Mouse (Mus musculus): ENCODE measurements at regions not wholly inside any gene's neighbourhood (a gene's known extent, or its start where the extent isn't known, plus 50 kb on each side); places are given as distances from the start of the nearest gene placed in this dataset.
A peak's percentile ranks its signal among the peaks of the same experiment; 100 is the strongest.

DNA sequence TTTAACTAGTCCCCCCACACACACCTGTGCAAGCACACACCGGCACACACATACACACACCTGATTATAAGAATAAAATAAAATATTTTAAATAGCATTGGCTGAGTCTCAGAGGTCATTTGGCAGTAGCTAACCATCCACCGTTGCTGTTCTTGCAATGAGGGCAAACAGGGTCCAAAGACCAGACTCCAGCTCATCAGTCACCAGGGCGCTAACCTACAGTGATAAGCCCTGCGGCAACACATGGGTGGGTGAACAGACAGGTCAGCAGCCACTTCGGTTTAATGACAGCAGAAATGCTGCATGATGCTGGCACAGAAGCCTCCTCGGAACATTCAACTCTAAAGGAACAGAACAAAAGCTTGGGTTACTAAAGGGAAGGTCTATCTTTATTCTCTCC, 54.9 kb downstream of the Tas2r134 start:
- Histone ChIP-seq H3K4me1 (ENCODE audit: control insufficient read depth, insufficient read depth, low read length) (0 out of 2 replicates have a peak, but pooled peaks cover 5% of the 10 kb centered on the region), H3K36me3 (ENCODE audit: control insufficient read depth, insufficient read depth, low read length) (no peaks in the 10 kb centered on the region), H3K9me3 (ENCODE audit: control insufficient read depth, low read length) (no peaks in the 10 kb centered on the region), H3K4me2 (ENCODE audit: low read length) (no peak overlapping the region), H3K27me3 (ENCODE audit: control insufficient read depth, insufficient read depth, low read length) (no peaks in the 10 kb centered on the region), H3K27ac (replicated peaks; ENCODE audit: low read depth, low read length) (no peak overlapping the region), H3K4me3 (replicated peaks; ENCODE audit: low read depth, low read length) (no peak overlapping the region), H3K9ac (replicated peaks; ENCODE audit: low read length) (no peak overlapping the region)
- ATAC-seq (ENCODE audit: low FRiP score, low TSS enrichment) (no peak), DNase-seq (no peak)
- WGBS: 86% methylated on average over 6 of the region's 6 CpGs

DNA sequence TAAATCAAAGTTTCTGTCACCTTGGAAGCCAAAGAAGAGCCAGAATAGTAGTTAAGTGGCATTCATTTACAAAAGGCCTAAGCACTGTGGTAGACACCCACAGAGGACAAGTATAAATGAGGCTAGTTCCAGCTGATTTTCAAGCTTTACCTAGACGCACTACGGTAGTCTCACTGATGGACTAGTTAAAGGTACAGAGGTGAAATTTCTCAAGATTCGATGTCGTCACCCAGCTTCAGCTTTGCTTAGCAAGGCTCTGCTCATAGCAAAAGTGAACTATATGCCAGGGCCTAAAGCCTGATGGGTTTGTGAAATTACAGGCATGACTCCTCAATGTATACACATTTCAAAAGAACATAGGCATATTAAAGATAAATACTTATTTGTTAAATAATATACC, 55.4 kb downstream of the Tas2r134 start:
- 0 out of 2 replicates have a peak, but pooled peaks cover 5% of the 10 kb centered on the region for H3K4me1 ChIP-seq (ENCODE audit: control insufficient read depth, insufficient read depth, low read length)
- DNase-seq (no peak), ATAC-seq (ENCODE audit: low FRiP score, low TSS enrichment) (no peak)
- H3K27ac ChIP-seq (replicated peaks; ENCODE audit: low read depth, low read length): no peak overlapping the region
- H3K9ac ChIP-seq (replicated peaks; ENCODE audit: low read length): no peak overlapping the region
- no peak overlapping the region for H3K4me2 ChIP-seq (ENCODE audit: low read length)
- no peaks in the 10 kb centered on the region for H3K27me3 ChIP-seq (ENCODE audit: control insufficient read depth, insufficient read depth, low read length)
- H3K4me3 ChIP-seq (replicated peaks; ENCODE audit: low read depth, low read length): no peak overlapping the region
- no peaks in the 10 kb centered on the region for H3K36me3 ChIP-seq (ENCODE audit: control insufficient read depth, insufficient read depth, low read length)
- WGBS: 85% methylated on average over 4 of the region's 4 CpGs
- no peaks in the 10 kb centered on the region for H3K9me3 ChIP-seq (ENCODE audit: control insufficient read depth, low read length)

DNA sequence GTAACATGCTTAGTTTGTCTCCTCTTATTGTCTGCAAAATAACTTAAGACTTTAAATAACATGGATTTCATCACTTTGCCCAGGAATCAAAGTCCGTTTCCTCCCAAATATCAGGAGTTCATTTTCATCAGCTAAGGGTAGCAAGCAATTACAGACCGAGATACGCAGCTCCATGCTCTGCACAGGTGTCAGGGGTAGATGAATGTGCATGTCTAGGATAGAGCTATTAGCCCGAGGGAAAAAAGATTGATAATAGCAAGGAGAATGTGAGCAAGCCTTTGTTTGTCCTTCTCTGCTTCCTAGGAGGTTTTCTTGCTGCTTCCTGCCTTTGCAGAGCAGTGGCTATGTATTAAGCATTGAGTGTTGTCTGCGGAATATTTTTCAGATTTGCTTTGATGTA, 77.8 kb downstream of the Tas2r134 start:
- H3K4me3 ChIP-seq (replicated peaks; ENCODE audit: low read depth, low read length): no peak overlapping the region
- H3K9ac ChIP-seq (replicated peaks; ENCODE audit: low read length): no peak overlapping the region
- H3K27ac ChIP-seq (replicated peaks; ENCODE audit: low read depth, low read length): no peak overlapping the region
- no peaks in the 10 kb centered on the region for H3K27me3 ChIP-seq (ENCODE audit: control insufficient read depth, insufficient read depth, low read length)
- 62% methylated on average over 5 of the region's 5 CpGs for WGBS
- no peaks in the 10 kb centered on the region for H3K4me1 ChIP-seq (ENCODE audit: control insufficient read depth, insufficient read depth, low read length)
- H3K4me2 ChIP-seq (ENCODE audit: low read length): no peak overlapping the region
- no peaks in the 10 kb centered on the region for H3K36me3 ChIP-seq (ENCODE audit: control insufficient read depth, insufficient read depth, low read length)
- DNase-seq (peak; percentile 43), ATAC-seq (ENCODE audit: low FRiP score, low TSS enrichment) (no peak)
- no peaks in the 10 kb centered on the region for H3K9me3 ChIP-seq (ENCODE audit: control insufficient read depth, low read length)

DNA sequence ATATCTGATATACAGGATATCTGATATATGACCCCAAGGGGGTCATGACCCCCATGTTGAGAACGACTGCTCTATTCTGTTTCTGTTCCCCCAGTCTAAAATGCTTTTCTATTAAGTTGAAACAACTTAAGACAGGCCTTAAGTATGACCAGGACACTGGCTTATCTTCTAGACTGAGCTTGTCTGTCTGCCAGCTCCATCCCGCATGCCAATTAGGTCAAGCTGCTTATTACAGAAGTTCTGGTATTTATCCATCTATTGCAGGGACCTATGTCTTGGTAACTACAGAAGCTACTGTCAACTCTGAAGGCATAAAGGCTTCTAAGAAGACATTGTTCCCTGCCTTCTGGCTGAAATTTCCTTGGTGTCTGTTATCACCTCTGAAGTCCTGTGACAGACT, 81.4 kb downstream of the Tas2r134 start:
- no peaks in the 10 kb centered on the region for H3K27me3 ChIP-seq (ENCODE audit: control insufficient read depth, insufficient read depth, low read length)
- DNase-seq (no peak), ATAC-seq (ENCODE audit: low FRiP score, low TSS enrichment) (no peak)
- no peak overlapping the region for H3K4me3 ChIP-seq (replicated peaks; ENCODE audit: low read depth, low read length)
- WGBS: 80% methylated on average over 2 of the region's 2 CpGs
- no peak overlapping the region for H3K9ac ChIP-seq (replicated peaks; ENCODE audit: low read length)
- H3K4me2 ChIP-seq (ENCODE audit: low read length): no peak overlapping the region
- no peaks in the 10 kb centered on the region for H3K36me3 ChIP-seq (ENCODE audit: control insufficient read depth, insufficient read depth, low read length)
- H3K27ac ChIP-seq (replicated peaks; ENCODE audit: low read depth, low read length): no peak overlapping the region
- H3K9me3 ChIP-seq (ENCODE audit: control insufficient read depth, low read length): no peaks in the 10 kb centered on the region
- H3K4me1 ChIP-seq (ENCODE audit: control insufficient read depth, insufficient read depth, low read length): no peaks in the 10 kb centered on the region

DNA sequence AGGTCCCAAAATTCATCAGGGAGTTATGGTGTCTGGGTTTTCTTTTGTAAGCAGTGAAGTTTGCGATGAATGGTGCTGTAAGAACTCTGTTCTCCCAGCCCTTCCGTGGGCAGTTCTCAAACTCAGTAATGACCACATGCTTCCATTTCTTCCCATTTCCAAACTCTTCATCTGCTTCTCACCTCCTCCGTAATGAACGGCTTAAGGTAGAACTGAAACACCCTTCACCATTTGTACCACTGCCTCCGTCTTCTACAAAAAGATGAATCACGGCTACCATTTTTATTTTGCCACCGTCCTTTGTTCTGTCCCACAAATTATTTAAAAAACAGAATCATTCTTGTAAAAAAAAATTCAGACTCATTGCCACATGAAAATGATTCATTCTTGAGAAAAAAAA, 85.3 kb downstream of the Tas2r134 start:
- DNase-seq: no peak
- H3K4me1 ChIP-seq (ENCODE audit: control insufficient read depth, insufficient read depth, low read length): no peaks in the 10 kb centered on the region
- no peaks in the 10 kb centered on the region for H3K9me3 ChIP-seq (ENCODE audit: control insufficient read depth, low read length)
- H3K9ac ChIP-seq (replicated peaks; ENCODE audit: low read length): no peak overlapping the region
- H3K4me2 ChIP-seq (ENCODE audit: low read length): no peak overlapping the region
- no peak for ATAC-seq (ENCODE audit: low FRiP score, low TSS enrichment)
- H3K27ac ChIP-seq (replicated peaks; ENCODE audit: low read depth, low read length): no peak overlapping the region
- WGBS: 98% methylated on average over 7 of the region's 7 CpGs
- no peak overlapping the region for H3K4me3 ChIP-seq (replicated peaks; ENCODE audit: low read depth, low read length)
- H3K36me3 ChIP-seq (ENCODE audit: control insufficient read depth, insufficient read depth, low read length): no peaks in the 10 kb centered on the region
- no peaks in the 10 kb centered on the region for H3K27me3 ChIP-seq (ENCODE audit: control insufficient read depth, insufficient read depth, low read length)

DNA sequence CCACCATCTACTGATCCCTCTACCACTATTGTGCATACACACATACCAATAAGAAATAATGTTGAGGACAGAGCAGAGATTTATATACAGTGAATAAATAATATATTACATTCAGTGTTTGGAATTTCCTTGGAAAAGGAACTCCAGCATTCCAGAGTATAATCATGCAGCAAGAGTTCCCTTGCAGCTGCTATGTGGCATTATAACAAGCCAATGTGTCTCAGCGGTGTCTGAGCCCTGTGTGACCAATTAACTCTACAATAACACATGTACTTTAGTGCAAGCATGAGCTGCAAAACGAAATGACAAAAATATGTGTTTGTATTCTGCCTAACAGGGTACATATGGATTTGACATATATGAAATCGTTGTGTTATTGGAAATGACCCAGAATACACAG, 103.5 kb downstream of the Tas2r134 start:
- peaks cover 17% of the 10 kb centered on the region; the same call in 1 of the 2 replicates for H3K4me1 ChIP-seq (ENCODE audit: control insufficient read depth, insufficient read depth, low read length)
- H3K9ac ChIP-seq (replicated peaks; ENCODE audit: low read length): no peak overlapping the region
- no peaks in the 10 kb centered on the region for H3K9me3 ChIP-seq (ENCODE audit: control insufficient read depth, low read length)
- H3K36me3 ChIP-seq (ENCODE audit: control insufficient read depth, insufficient read depth, low read length): no peaks in the 10 kb centered on the region
- no peak overlapping the region for H3K27ac ChIP-seq (replicated peaks; ENCODE audit: low read depth, low read length)
- no peak overlapping the region for H3K4me2 ChIP-seq (ENCODE audit: low read length)
- DNase-seq (peak; percentile 32), ATAC-seq (ENCODE audit: low FRiP score, low TSS enrichment) (no peak)
- whole genome bisulfite sequencing: 51% methylated on average over 3 of the region's 3 CpGs
- H3K27me3 ChIP-seq (ENCODE audit: control insufficient read depth, insufficient read depth, low read length): peaks cover 4% of the 10 kb centered on the region; the same call in 1 of the 2 replicates
- H3K4me3 ChIP-seq (replicated peaks; ENCODE audit: low read depth, low read length): no peak overlapping the region

DNA sequence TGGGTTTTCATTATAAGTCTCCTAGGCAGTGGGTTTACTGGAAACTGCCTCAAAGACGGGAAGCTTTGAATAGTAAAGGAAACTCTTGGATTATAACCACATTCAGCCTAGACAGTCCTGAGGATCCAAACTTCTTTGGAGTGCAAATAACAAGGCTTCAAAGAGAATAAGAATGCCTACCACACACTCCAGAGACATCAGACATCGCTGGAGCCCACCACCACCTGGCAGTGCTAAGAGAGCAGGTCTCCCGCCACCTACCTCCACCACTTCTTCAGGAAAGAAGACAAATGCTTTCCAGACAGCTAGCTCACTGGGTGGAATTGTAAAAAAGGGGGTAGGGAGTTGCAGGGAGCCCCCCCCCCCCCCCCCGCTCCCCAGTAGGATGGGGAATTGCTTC, 104.4 kb downstream of the Tas2r134 start:
- Histone ChIP-seq H3K4me3 (replicated peaks; ENCODE audit: low read depth, low read length) (no peak overlapping the region), H3K9me3 (ENCODE audit: control insufficient read depth, low read length) (no peaks in the 10 kb centered on the region), H3K4me2 (ENCODE audit: low read length) (no peak overlapping the region), H3K36me3 (ENCODE audit: control insufficient read depth, insufficient read depth, low read length) (no peaks in the 10 kb centered on the region), H3K27me3 (ENCODE audit: control insufficient read depth, insufficient read depth, low read length) (peaks cover 11% of the 10 kb centered on the region; the same call in 1 of the 2 replicates), H3K27ac (replicated peaks; ENCODE audit: low read depth, low read length) (no peak overlapping the region), H3K9ac (replicated peaks; ENCODE audit: low read length) (no peak overlapping the region), H3K4me1 (ENCODE audit: control insufficient read depth, insufficient read depth, low read length) (peaks cover 17% of the 10 kb centered on the region; the same call in 1 of the 2 replicates)
- ATAC-seq (ENCODE audit: low FRiP score, low TSS enrichment) (peak; percentile 31; the same call in 1 of the 2 replicates), DNase-seq (peak; percentile 49)
- WGBS: 28% methylated on average over 4 of the region's 4 CpGs

DNA sequence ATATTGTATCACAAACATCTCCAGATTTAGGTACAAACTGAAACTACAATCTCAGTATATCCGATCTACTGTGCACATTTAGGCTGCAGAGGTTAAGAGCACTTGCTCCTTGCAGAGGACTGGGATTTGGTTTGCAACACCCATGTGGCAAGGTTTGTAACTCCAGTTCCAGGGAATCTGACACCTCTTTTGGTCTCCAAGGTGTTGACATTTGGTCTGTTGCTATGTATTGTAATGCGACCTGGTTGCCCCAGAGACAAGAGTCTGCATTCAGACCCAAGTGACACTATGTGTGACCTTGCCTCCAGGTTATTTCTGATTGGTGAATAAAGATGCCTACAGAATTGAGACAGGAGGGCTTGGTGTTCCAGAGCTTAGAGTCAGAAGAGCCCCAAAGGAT, 105.0 kb downstream of the Tas2r134 start:
- no peak for ATAC-seq (ENCODE audit: low FRiP score, low TSS enrichment)
- H3K4me1 ChIP-seq (ENCODE audit: control insufficient read depth, insufficient read depth, low read length): peaks cover 17% of the 10 kb centered on the region; the same call in 1 of the 2 replicates
- no peak overlapping the region for H3K4me3 ChIP-seq (replicated peaks; ENCODE audit: low read depth, low read length)

DNA sequence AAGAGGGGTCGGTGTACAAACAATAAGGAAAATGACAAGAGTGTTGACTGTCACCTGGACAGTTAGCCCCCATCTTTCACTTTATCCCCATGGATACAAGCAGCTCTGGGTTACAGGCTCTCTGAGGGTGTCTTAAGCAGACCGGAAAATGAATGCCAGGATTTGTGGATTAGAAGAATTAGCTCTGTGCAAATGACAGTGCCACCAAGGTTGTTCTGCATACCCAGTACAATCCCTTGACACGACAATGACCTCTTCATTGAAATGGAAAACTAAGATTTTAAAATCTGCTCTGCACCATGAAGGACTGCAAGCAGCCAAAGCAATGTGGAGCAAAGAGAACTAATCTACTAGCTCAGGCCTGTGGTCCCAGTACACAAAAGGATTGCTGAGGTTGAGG, 105.9 kb downstream of the Tas2r134 start:
- no peaks in the 10 kb centered on the region for H3K9me3 ChIP-seq (ENCODE audit: control insufficient read depth, low read length)
- peaks cover 13% of the 10 kb centered on the region; the same call in 1 of the 2 replicates for H3K27me3 ChIP-seq (ENCODE audit: control insufficient read depth, insufficient read depth, low read length)
- no peak overlapping the region for H3K27ac ChIP-seq (replicated peaks; ENCODE audit: low read depth, low read length)
- DNase-seq (peak; percentile 68), ATAC-seq (ENCODE audit: low FRiP score, low TSS enrichment) (peak; percentile 60; the same call in 1 of the 2 replicates)
- 13% methylated on average over 3 of the region's 3 CpGs for WGBS
- H3K9ac ChIP-seq (replicated peaks; ENCODE audit: low read length): no peak overlapping the region
- H3K4me2 ChIP-seq (ENCODE audit: low read length): no peak overlapping the region
- no peak overlapping the region for H3K4me3 ChIP-seq (replicated peaks; ENCODE audit: low read depth, low read length)
- no peaks in the 10 kb centered on the region for H3K36me3 ChIP-seq (ENCODE audit: control insufficient read depth, insufficient read depth, low read length)
- peaks cover 17% of the 10 kb centered on the region; the same call in 1 of the 2 replicates for H3K4me1 ChIP-seq (ENCODE audit: control insufficient read depth, insufficient read depth, low read length)

More for the DNA sequence above, 105.0 kb downstream of the Tas2r134 start:
- no peak overlapping the region for H3K4me2 ChIP-seq (ENCODE audit: low read length)
- H3K27ac ChIP-seq (replicated peaks; ENCODE audit: low read depth, low read length): no peak overlapping the region
- H3K27me3 ChIP-seq (ENCODE audit: control insufficient read depth, insufficient read depth, low read length): peaks cover 13% of the 10 kb centered on the region; the same call in 1 of the 2 replicates
- 26% methylated on average over 2 of the region's 2 CpGs for WGBS
- H3K9ac ChIP-seq (replicated peaks; ENCODE audit: low read length): no peak overlapping the region
- no peaks in the 10 kb centered on the region for H3K9me3 ChIP-seq (ENCODE audit: control insufficient read depth, low read length)
- DNase-seq: no peak
- H3K36me3 ChIP-seq (ENCODE audit: control insufficient read depth, insufficient read depth, low read length): no peaks in the 10 kb centered on the region
